Mouse (Mus musculus) ES-Bruce4 (cell line): ENCODE measurements around the gene 9530077C05Rik. TPM values are rescaled to one million over a fixed set of nuclear protein-coding genes. Genes with fewer than 3 reads are reported as not detected.
"Not testable (repeated sequence)": the region's sequence is repeated elsewhere in the genome, so short reads cannot be mapped to it uniquely, and the experiment has no call there.

Experiments
- H3K27ac ChIP-seq: 2 replicates; pipeline ENCODE4 v1.5.1; 2012; ENCODE audit warnings: low read length, inconsistent platforms; ENCODE audit not compliant: insufficient read depth
- H3K27me3 ChIP-seq: 2 replicates; pipeline ENCODE4 v1.6.1; 2012; ENCODE audit warnings: mild to moderate bottlenecking, low read length, inconsistent platforms; ENCODE audit not compliant: control insufficient read depth, poor library complexity, insufficient read depth, severe bottlenecking
- H3K36me3 ChIP-seq: 2 replicates; pipeline ENCODE4 v1.6.1; 2012; ENCODE audit warnings: inconsistent platforms, mild to moderate bottlenecking, low read length, moderate library complexity; ENCODE audit not compliant: control insufficient read depth, poor library complexity, insufficient read depth, severe bottlenecking
- H3K4me1 ChIP-seq: one replicate; pipeline ENCODE4 v1.8.1; 2011; ENCODE audit warnings: low read length; ENCODE audit not compliant: control insufficient read depth, insufficient read depth
- H3K4me3 ChIP-seq: 2 replicates; pipeline ENCODE4 v1.5.1; 2011; ENCODE audit warnings: low read depth, mild to moderate bottlenecking, low read length
- H3K9ac ChIP-seq: 2 replicates; pipeline ENCODE4 v1.6.1; 2012; ENCODE audit warnings: low read depth, mild to moderate bottlenecking, inconsistent platforms; ENCODE audit not compliant: poor library complexity, severe bottlenecking
- H3K9me3 ChIP-seq: replicated peaks from 2 replicates; pipeline ENCODE4 v1.6.1; 2012; ENCODE audit warnings: mild to moderate bottlenecking, low read length, inconsistent platforms; ENCODE audit not compliant: control insufficient read depth, poor library complexity, insufficient read depth, severe bottlenecking
- CTCF ChIP-seq: IDR thresholded peaks from one replicate; pipeline ENCODE4 v1.8.1; 2011; ENCODE audit warnings: low read depth, low read length
- EP300 ChIP-seq: IDR thresholded peaks from 2 replicates; pipeline ENCODE4 v1.6.1; 2011; ENCODE audit warnings: low read depth, low read length; ENCODE audit not compliant: insufficient read depth
- POLR2A ChIP-seq: IDR thresholded peaks from one replicate; pipeline ENCODE4 v1.8.1; 2011; ENCODE audit warnings: low read length; ENCODE audit not compliant: insufficient read depth
- polyA plus RNA-seq: library from polyadenylated mRNA; stranded (reverse); fragments of >200 nt; gene quantifications from 2 replicates; pipeline ENCODE4 v1.2.4, GENCODE M21; 2011; ENCODE audit warnings: low read depth; ENCODE audit not compliant: missing spikeins, insufficient read depth, insufficient read length

The 9530077C05Rik gene
- polyA plus RNA-seq, 1 experiment, result 3.8 TPM

GRCm38 (mm10) chr9:22445123-22445522 lies 33.8 kb downstream of the 9530077C05Rik start:
- H3K27me3 ChIP-seq, result no peaks in the 10 kb centered on the region
- no peaks in the 10 kb centered on the region for H3K4me1 ChIP-seq
- H3K36me3 ChIP-seq, result 0 out of 2 replicates have a peak, but pooled peaks cover 4% of the 10 kb centered on the region
- no peak overlapping the region for H3K27ac ChIP-seq
- H3K9me3 ChIP-seq, result no peaks in the 10 kb centered on the region
- no peak overlapping the region for H3K4me3 ChIP-seq
- no peak for TF ChIP-seq CTCF
- TF ChIP-seq EP300, result no peak
- TF ChIP-seq POLR2A, result no peak
- no peak overlapping the region for H3K9ac ChIP-seq

DNA sequence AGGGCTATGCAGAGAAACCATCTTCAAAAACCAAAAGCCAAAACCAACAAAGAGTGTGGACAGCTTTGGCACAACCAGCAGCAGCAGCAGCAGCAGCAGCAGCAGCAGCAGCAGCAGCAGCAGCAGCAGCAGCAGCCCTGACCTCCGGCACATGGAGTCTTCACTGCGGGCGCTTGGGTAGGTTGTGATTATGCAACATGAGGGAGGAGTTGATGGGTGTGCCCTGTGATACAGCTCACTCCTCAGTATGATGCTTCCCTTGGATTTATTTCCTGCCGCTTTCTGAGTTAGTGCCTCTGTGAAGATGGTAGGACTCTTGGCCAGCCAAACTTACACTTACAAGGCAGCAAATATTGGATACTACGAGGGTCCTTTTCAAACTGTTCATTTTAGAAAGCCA lies 35.9 kb downstream of the 9530077C05Rik start:
- no peaks in the 10 kb centered on the region for H3K9me3 ChIP-seq
- H3K36me3 ChIP-seq, result 0 out of 2 replicates have a peak, but pooled peaks cover 10% of the 10 kb centered on the region
- TF ChIP-seq EP300 (no peak), CTCF (no peak), POLR2A (no peak)
- H3K4me1 ChIP-seq, result no peaks in the 10 kb centered on the region
- H3K9ac ChIP-seq, result no peak overlapping the region
- no peak overlapping the region for H3K27ac ChIP-seq
- H3K4me3 ChIP-seq, result no peak overlapping the region
- no peaks in the 10 kb centered on the region for H3K27me3 ChIP-seq

DNA sequence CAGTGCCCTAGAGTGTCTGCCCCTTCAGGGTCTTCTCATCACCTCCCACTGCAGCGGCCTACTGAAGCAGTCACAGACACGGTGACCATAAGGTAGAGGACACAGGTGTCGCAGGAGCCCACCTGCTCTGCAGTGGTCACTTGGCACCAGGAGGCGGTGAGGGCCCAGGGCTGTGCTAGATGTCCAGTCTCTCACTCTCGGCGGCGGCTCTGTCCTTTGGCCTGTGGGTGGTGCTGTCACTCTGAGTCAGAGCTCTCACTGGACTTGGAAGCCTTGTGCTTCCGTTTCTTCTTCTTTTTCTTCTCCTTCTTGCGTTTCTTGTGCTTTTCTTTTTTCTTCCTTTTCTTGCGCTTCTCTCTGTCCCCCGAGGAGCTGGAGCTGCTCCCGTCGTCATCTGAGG lies 37.1 kb downstream of the 9530077C05Rik start:
- TF ChIP-seq CTCF, result peak; percentile 48
- no peak for TF ChIP-seq POLR2A
- H3K36me3 ChIP-seq, result peaks cover 10% of the 10 kb centered on the region; the same call in 1 of the 2 replicates

DNA sequence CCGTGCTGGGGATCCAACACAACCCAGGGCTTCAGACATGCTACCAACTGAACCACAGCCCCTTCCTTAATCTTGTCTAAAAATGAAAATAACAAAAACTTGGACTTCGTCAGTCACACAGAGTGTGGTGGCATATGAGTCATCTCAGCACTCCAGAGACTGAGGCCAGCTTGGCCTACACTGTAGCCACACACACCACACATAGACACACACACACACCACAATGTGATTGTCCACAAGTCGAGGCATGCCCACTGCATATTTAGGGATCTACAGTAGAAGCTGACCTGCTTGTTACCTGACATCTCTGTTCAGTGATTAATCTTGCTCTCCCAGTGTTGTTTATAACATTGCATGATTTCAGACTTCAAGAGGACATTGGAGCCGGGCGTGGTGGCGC lies 37.9 kb downstream of the 9530077C05Rik start:
- Histone ChIP-seq H3K4me1 (no peaks in the 10 kb centered on the region), H3K4me3 (no peak overlapping the region), H3K9me3 (no peaks in the 10 kb centered on the region), H3K27ac (no peak overlapping the region), H3K9ac (no peak overlapping the region), H3K27me3 (no peaks in the 10 kb centered on the region), H3K36me3 (peaks cover 13% of the 10 kb centered on the region; the same call in 1 of the 2 replicates)
- TF ChIP-seq POLR2A, result no peak
- no peak for TF ChIP-seq EP300
- no peak for TF ChIP-seq CTCF

More for the DNA sequence above, 37.1 kb downstream of the 9530077C05Rik start:
- Histone ChIP-seq H3K27ac (no peak overlapping the region), H3K9ac (no peak overlapping the region), H3K27me3 (no peaks in the 10 kb centered on the region), H3K9me3 (no peaks in the 10 kb centered on the region), H3K4me3 (no peak overlapping the region), H3K4me1 (no peaks in the 10 kb centered on the region)

DNA sequence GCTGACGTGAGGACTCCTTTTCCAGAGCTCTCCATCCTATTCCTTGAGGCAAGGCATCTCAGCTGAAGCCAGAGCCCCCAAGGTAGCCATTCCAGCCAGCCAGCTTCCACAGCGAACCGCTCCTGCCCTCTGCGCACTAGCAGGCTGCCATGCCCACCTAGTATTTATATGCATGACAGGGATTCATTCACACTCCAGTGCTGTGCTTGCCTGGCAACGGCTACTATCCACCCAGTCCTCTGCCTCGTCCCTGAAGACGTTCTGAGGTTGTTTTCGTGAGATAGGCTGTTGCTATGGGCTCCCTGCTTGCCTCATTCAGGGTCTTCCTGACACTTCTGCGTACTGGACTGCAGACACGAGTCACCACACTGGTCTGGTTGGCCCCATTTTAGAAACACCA lies 41.4 kb downstream of the 9530077C05Rik start:
- TF ChIP-seq CTCF, result no peak
- TF ChIP-seq POLR2A, result no peak
- TF ChIP-seq EP300, result no peak
- Histone ChIP-seq H3K9me3 (no peaks in the 10 kb centered on the region), H3K4me3 (no peak overlapping the region), H3K27me3 (no peaks in the 10 kb centered on the region), H3K27ac (no peak overlapping the region), H3K4me1 (no peaks in the 10 kb centered on the region), H3K9ac (no peak overlapping the region), H3K36me3 (peaks cover 32% of the 10 kb centered on the region)

- TF ChIP-seq EP300, result no peak
- TF ChIP-seq POLR2A, result no peak
- TF ChIP-seq CTCF, result no peak
These were observed 42.2 kb downstream of the 9530077C05Rik start for GRCm38 (mm10) chr9:22453501-22453924.

GRCm38 (mm10) chr9:22453990-22454389 lies 42.7 kb downstream of the 9530077C05Rik start, which contains the start of gene Gm17545:
TSS of gene Gm17545 (plus strand) at chr9:22454290.
- not testable (repeated sequence) for H3K27me3 ChIP-seq, H3K4me1 ChIP-seq, H3K27ac ChIP-seq, H3K4me3 ChIP-seq, H3K9ac ChIP-seq, H3K9me3 ChIP-seq
- H3K36me3 ChIP-seq, result peaks cover 29% of the 10 kb centered on the region

More at GRCm38 (mm10) chr9:22453501-22453924, 42.2 kb downstream of the 9530077C05Rik start:
- Histone ChIP-seq H3K9ac (no peak overlapping the region), H3K36me3 (peaks cover 29% of the 10 kb centered on the region), H3K4me3 (no peak overlapping the region), H3K9me3 (no peaks in the 10 kb centered on the region), H3K4me1 (no peaks in the 10 kb centered on the region), H3K27ac (no peak overlapping the region), H3K27me3 (no peaks in the 10 kb centered on the region)
